Mouse (Mus musculus): ENCODE results near the gene Rhoh. TPM values are rescaled to one million over a fixed set of nuclear protein-coding genes. Genes with fewer than 3 reads are reported as not detected.
A peak's percentile ranks its signal among the peaks of the same experiment; 100 is the strongest.

Gene Rhoh
- polyA plus RNA-seq, 1 experiment from 2014 or later = 1.3 TPM

DNA sequence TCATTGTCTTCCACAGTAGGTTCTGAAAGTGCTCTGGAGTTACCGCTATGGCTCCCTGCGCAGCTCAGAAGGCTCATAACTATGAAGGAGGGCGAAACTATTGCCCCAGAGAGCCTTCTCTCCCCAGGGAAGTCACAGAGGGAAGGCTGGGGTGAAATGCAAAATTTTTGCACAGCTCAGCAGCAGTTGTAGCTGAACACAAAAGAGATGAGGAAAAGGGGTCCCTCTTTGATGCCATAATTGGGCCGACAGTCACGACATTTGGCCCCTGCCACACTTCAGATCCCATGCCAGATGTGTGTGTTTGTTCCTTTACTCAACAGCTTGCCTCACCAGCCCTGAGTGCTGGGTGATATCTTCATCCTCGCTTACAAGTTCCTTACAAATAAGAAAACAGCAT is 65.7 kb downstream of the Rhoh start:
- Histone ChIP-seq H3K4me1 (replicated peaks; ENCODE audit: control insufficient read depth, insufficient read depth, low read length) (no peaks in the 10 kb centered on the region), H3K4me2 (ENCODE audit: low read depth, low read length) (no peak overlapping the region), H3K9me3 (ENCODE audit: control insufficient read depth, low read length) (no peaks in the 10 kb centered on the region), H3K27ac (ENCODE audit: low read length) (no peak overlapping the region), H3K36me3 (ENCODE audit: control insufficient read depth, insufficient read depth, low read length) (no peaks in the 10 kb centered on the region), H3K27me3 (ENCODE audit: control insufficient read depth, insufficient read depth, low read depth, low read length) (no peaks in the 10 kb centered on the region), H3K9ac (ENCODE audit: low read length) (no peak overlapping the region), H3K4me3 (ENCODE audit: low read length) (no peak overlapping the region)
- no peak for ATAC-seq (ENCODE audit: low read depth)
- WGBS = 74% methylated on average over 6 of the region's 6 CpGs

DNA sequence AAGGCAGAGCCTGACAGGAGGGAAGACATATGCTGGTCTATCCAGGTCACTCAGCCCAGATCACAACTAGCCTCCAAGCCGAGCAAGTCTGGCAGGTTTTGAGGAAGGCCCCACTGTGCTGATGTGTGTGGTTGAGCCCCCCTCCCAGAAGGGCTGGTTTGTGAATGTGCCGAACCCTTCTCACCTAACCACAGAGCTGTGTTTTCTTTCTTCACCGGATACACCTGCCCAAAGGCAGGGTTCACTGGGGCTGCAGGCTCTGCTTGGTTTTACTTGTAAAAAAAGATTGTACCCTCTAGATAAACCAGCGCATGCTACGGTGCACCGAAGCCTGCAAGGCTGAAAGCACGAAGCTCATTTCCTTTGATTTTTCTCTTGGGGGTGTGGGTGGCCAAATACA is 68.1 kb downstream of the Rhoh start:
- ATAC-seq (ENCODE audit: low read depth) = peak; percentile 15; the same call in 1 of the 2 replicates
- no peak overlapping the region for H3K27ac ChIP-seq (ENCODE audit: low read length)
- H3K36me3 ChIP-seq (ENCODE audit: control insufficient read depth, insufficient read depth, low read length) = no peaks in the 10 kb centered on the region
- no peak overlapping the region for H3K4me3 ChIP-seq (ENCODE audit: low read length)
- H3K27me3 ChIP-seq (ENCODE audit: control insufficient read depth, insufficient read depth, low read depth, low read length) = no peaks in the 10 kb centered on the region
- H3K4me2 ChIP-seq (ENCODE audit: low read depth, low read length) = no peak overlapping the region
- no peaks in the 10 kb centered on the region for H3K4me1 ChIP-seq (replicated peaks; ENCODE audit: control insufficient read depth, insufficient read depth, low read length)
- H3K9me3 ChIP-seq (ENCODE audit: control insufficient read depth, low read length) = no peaks in the 10 kb centered on the region
- H3K9ac ChIP-seq (ENCODE audit: low read length) = no peak overlapping the region
- 55% methylated on average over 7 of the region's 7 CpGs for WGBS

DNA sequence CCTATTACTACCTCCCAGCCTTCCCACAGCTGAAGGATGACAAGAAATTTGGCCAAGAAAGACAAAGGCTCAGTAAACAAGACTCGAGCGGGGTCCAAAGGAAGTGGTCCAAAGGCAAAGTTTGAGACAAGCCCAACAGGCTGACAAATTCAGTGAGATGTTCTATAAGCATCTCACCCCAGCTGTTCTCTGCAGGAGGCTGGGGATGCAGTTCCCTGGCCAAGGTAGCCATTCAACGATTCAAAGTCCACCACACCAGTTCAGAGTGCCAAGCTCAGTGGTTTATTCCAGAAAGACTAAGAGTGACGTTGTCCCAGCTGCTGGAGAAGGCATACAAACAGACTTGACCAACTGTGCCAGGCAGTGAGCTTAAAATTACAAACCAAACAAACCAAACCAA is 69.2 kb downstream of the Rhoh start:
- H3K4me1 ChIP-seq (replicated peaks; ENCODE audit: control insufficient read depth, insufficient read depth, low read length) = no peaks in the 10 kb centered on the region
- no peak for ATAC-seq (ENCODE audit: low read depth)
- no peak overlapping the region for H3K9ac ChIP-seq (ENCODE audit: low read length)
- H3K4me3 ChIP-seq (ENCODE audit: low read length) = no peak overlapping the region
- WGBS = 56% methylated on average over 4 of the region's 4 CpGs
- no peaks in the 10 kb centered on the region for H3K36me3 ChIP-seq (ENCODE audit: control insufficient read depth, insufficient read depth, low read length)
- H3K27me3 ChIP-seq (ENCODE audit: control insufficient read depth, insufficient read depth, low read depth, low read length) = no peaks in the 10 kb centered on the region
- no peaks in the 10 kb centered on the region for H3K9me3 ChIP-seq (ENCODE audit: control insufficient read depth, low read length)
- no peak overlapping the region for H3K27ac ChIP-seq (ENCODE audit: low read length)
- no peak overlapping the region for H3K4me2 ChIP-seq (ENCODE audit: low read depth, low read length)

DNA sequence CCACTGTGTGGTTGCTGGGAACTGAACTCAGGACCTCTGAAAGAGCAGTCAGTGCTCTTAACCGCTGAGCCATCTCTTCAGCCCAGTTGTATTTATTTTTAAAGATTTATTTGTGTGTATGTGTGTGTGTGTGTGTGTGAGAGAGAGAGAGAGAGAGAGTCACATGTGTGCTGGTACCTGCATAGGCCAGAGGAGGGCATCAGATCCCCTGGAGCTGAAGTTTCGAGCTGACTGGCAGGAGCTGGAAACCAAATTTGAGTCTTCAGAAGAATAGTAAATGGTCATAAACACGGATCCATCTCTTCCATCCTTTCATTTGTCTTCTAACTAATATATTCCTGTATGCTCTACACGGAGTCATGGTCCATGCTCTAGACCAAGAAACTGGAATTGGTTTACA is 72.2 kb downstream of the Rhoh start:
- Histone ChIP-seq H3K9ac (ENCODE audit: low read length) (no peak overlapping the region), H3K9me3 (ENCODE audit: control insufficient read depth, low read length) (no peaks in the 10 kb centered on the region), H3K4me3 (ENCODE audit: low read length) (no peak overlapping the region), H3K27me3 (ENCODE audit: control insufficient read depth, insufficient read depth, low read depth, low read length) (no peaks in the 10 kb centered on the region), H3K27ac (ENCODE audit: low read length) (no peak overlapping the region), H3K4me2 (ENCODE audit: low read depth, low read length) (no peak overlapping the region), H3K36me3 (ENCODE audit: control insufficient read depth, insufficient read depth, low read length) (no peaks in the 10 kb centered on the region), H3K4me1 (replicated peaks; ENCODE audit: control insufficient read depth, insufficient read depth, low read length) (no peaks in the 10 kb centered on the region)
- ATAC-seq (ENCODE audit: low read depth) = no peak
- WGBS = 81% methylated on average over 4 of the region's 4 CpGs

DNA sequence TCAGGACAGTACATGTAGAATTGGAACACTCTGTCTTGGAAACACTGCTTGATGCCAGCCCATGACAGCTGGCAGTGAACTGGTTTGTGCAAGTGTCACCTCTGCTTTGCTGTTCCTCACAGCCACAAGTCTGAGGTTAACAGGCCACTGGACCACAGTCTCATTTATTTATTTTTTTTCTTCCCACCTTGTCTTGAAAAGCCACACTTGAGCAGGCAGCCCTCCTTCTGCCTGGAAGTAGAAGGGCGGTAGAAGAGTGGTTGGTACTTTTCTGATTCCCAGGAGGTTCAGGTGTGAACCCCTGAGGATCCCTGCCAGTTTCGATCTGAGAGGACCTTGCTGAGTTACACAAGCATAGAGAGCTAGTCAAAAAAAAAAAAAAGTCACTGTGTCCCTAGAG is 72.8 kb downstream of the Rhoh start:
- 82% methylated on average over 2 of the region's 2 CpGs for WGBS
- Histone ChIP-seq H3K9me3 (ENCODE audit: control insufficient read depth, low read length) (no peaks in the 10 kb centered on the region), H3K4me3 (ENCODE audit: low read length) (no peak overlapping the region), H3K4me1 (replicated peaks; ENCODE audit: control insufficient read depth, insufficient read depth, low read length) (no peaks in the 10 kb centered on the region), H3K36me3 (ENCODE audit: control insufficient read depth, insufficient read depth, low read length) (no peaks in the 10 kb centered on the region), H3K27me3 (ENCODE audit: control insufficient read depth, insufficient read depth, low read depth, low read length) (no peaks in the 10 kb centered on the region), H3K9ac (ENCODE audit: low read length) (no peak overlapping the region), H3K4me2 (ENCODE audit: low read depth, low read length) (no peak overlapping the region), H3K27ac (ENCODE audit: low read length) (no peak overlapping the region)
- ATAC-seq (ENCODE audit: low read depth) = no peak

DNA sequence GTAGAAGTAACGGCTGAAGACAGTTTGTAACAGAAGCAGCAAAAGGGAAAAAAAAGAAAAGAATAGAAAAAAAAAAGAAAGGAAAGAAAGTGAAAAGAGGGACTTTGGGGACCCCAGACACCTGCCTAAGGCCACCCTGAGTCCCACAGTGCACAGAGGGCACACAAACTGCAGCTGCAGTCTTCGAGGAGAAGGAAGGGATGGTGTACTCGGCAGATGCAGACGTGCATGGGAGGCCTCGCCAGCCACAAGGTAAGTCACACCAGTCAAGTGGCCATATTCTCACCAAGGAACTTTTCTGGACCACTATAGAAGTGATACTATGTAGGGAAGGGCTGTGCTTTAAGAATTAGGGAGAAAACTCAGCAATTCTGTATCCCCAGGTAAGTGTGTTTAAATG is 73.8 kb downstream of the Rhoh start, which contains the start of gene Chrna9:
TSS of gene Chrna9 (plus strand) at position 139 of the 400 bp plus-strand sequence.
- ATAC-seq (ENCODE audit: low read depth) = no peak
- Histone ChIP-seq H3K4me2 (ENCODE audit: low read depth, low read length) (no peak within 1 kb of the TSS), H3K4me3 (ENCODE audit: low read length) (no peak within 1 kb of the TSS), H3K36me3 (ENCODE audit: control insufficient read depth, insufficient read depth, low read length) (no peaks in the 10 kb centered on the region), H3K27ac (ENCODE audit: low read length) (no peak within 1 kb of the TSS), H3K4me1 (replicated peaks; ENCODE audit: control insufficient read depth, insufficient read depth, low read length) (no peaks in the 10 kb centered on the region), H3K27me3 (ENCODE audit: control insufficient read depth, insufficient read depth, low read depth, low read length) (no peaks in the 10 kb centered on the region), H3K9me3 (ENCODE audit: control insufficient read depth, low read length) (no peaks in the 10 kb centered on the region), H3K9ac (ENCODE audit: low read length) (no peak within 1 kb of the TSS)
- 75% methylated on average over 5 of the region's 5 CpGs for WGBS

DNA sequence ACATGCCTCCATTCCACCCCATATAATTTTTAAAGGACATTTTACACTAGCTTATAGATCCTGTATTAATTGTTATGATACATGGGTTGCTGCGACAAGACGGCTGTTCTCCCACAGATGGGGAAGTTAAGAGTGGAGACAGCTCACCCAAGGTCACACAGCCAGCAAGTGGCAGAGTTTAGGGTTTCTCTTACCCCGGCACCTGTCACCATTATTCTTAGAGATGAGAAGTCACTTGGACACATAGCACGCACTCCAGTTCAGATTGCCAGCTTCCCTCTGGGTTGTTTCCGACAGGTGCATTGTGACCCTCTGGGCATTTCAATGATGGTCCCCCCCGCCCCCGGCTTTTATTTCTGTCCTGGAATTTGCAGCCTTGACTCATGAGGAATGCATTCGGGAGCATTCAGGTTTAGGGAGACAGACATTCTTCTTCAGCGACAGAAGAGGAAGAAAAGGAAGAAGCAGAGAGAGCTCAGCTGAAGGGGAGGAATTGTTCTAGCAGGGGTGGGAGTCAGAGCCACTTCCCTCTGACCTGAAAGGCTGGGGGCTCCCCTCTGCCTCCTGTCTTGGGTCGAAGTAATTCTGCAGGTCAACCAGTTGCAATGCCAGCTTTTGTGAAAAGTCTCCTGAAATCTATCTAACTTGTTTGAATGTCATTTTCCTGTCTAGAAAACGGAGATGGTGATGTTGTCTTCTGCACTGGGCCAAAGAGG is 76.2 kb downstream of the Rhoh start:
- no peaks in the 10 kb centered on the region for H3K4me1 ChIP-seq (replicated peaks; ENCODE audit: control insufficient read depth, insufficient read depth, low read length)
- 58% methylated on average over 11 of the region's 11 CpGs for WGBS
- H3K27me3 ChIP-seq (ENCODE audit: control insufficient read depth, insufficient read depth, low read depth, low read length) = no peaks in the 10 kb centered on the region
- no peak overlapping the region for H3K4me2 ChIP-seq (ENCODE audit: low read depth, low read length)
- H3K9me3 ChIP-seq (ENCODE audit: control insufficient read depth, low read length) = no peaks in the 10 kb centered on the region
- H3K4me3 ChIP-seq (ENCODE audit: low read length) = no peak overlapping the region
- ATAC-seq (ENCODE audit: low read depth) = no peak
- H3K27ac ChIP-seq (ENCODE audit: low read length) = no peak overlapping the region
- H3K36me3 ChIP-seq (ENCODE audit: control insufficient read depth, insufficient read depth, low read length) = no peaks in the 10 kb centered on the region
- H3K9ac ChIP-seq (ENCODE audit: low read length) = no peak overlapping the region

DNA sequence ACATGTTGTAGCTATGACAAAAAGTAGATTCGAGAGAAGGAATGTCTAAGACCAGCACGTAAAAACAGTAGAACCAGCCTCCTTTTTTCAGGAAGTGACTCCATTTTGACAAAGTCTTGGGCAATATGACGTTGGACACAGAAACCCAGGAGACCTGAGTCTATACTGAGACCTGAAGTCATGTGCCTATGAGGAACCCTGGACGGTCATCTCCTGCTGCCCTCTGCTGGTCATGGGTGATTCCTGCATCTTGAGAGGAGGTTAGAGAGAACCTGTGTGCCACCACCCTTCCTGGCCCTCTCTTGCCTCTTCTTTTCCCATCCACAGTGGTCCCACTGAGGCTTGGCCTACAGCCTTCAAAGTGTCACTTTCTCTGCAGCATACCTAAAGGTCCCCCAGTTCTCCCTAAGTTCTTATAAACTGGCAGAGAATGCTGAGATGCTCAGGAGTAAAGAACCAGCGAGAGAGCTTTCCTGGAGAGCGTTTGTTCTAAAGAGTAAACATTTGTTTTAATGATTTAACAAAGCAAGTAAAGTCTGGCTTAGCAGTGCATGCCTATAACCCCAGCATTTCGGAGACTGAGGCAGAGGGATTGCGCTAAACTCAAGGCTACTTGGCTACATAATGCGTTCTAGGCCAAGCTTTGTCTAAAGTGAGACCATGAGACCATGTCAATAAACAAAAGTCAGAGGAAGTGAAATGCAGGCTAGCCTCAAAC is 77.1 kb downstream of the Rhoh start:
- Histone ChIP-seq H3K27ac (ENCODE audit: low read length) (no peak overlapping the region), H3K4me2 (ENCODE audit: low read depth, low read length) (no peak overlapping the region), H3K36me3 (ENCODE audit: control insufficient read depth, insufficient read depth, low read length) (no peaks in the 10 kb centered on the region), H3K27me3 (ENCODE audit: control insufficient read depth, insufficient read depth, low read depth, low read length) (no peaks in the 10 kb centered on the region), H3K4me3 (ENCODE audit: low read length) (no peak overlapping the region), H3K9ac (ENCODE audit: low read length) (no peak overlapping the region), H3K9me3 (ENCODE audit: control insufficient read depth, low read length) (no peaks in the 10 kb centered on the region), H3K4me1 (replicated peaks; ENCODE audit: control insufficient read depth, insufficient read depth, low read length) (no peaks in the 10 kb centered on the region)
- WGBS = 45% methylated on average over 9 of the region's 9 CpGs
- ATAC-seq (ENCODE audit: low read depth) = peak; percentile 84

DNA sequence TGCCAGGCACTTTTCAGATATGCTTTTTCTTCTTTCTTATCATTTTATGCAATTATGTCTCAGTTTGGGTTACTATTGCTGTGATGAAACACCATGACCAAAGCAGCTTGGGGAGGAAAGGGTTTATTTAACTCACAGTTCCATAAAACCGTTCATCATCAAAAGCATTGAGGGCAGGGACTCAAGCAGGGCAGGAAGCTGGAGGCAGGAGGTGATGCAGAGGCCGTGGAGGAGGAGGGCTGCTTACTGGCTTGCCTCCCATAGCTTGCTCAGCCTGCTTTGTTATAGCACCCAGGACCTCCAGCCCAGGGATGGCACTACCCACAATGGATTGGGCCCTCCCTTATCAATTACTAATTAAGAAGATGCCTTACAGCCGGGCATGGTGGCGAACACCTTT is 80.1 kb downstream of the Rhoh start:
- H3K27me3 ChIP-seq (ENCODE audit: control insufficient read depth, insufficient read depth, low read depth, low read length) = no peaks in the 10 kb centered on the region
- no peaks in the 10 kb centered on the region for H3K9me3 ChIP-seq (ENCODE audit: control insufficient read depth, low read length)
- WGBS = 54% methylated on average over 4 of the region's 4 CpGs

More for the DNA sequence above, 80.1 kb downstream of the Rhoh start:
- H3K4me2 ChIP-seq (ENCODE audit: low read depth, low read length) = no peak overlapping the region
- no peaks in the 10 kb centered on the region for H3K36me3 ChIP-seq (ENCODE audit: control insufficient read depth, insufficient read depth, low read length)
- no peak for ATAC-seq (ENCODE audit: low read depth)
- H3K9ac ChIP-seq (ENCODE audit: low read length) = no peak overlapping the region
- no peaks in the 10 kb centered on the region for H3K4me1 ChIP-seq (replicated peaks; ENCODE audit: control insufficient read depth, insufficient read depth, low read length)
- no peak overlapping the region for H3K27ac ChIP-seq (ENCODE audit: low read length)
- no peak overlapping the region for H3K4me3 ChIP-seq (ENCODE audit: low read length)

Data from lung, embryonic 16.5 days (tissue).